19 mouse cellular contexts compared by ENCODE assay signal in the genomic region with DNA sequence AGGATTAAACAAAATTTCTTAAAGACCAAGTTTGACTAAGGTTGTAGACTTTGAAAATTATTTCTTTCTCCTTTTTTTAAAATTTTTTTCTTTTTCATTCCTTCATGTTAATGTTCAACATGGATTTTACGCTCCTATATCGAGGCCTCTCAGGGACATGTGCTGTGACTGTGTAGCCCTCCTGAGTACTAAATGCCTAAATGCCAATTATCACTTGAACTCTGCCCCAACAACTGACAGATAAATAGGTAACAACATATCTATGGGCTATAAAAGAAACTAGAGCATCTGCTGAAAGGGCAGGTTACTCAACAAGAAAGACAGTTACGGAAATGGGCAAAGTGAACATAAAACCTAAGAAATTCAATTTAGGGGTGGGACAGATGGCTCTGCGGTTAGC.
"Had no signal": no experiment of that assay in that cellular context is flagged by ENCODE, and none has a peak within 500 bp of the region (broad histone marks: within the 10 kb centered on the region; RNA-seq: fewer than 3 reads in every experiment).

No protein-coding gene starts in this region.

- H3K9me3 ChIP-seq: midbrain, embryonic 10.5 days; midbrain, embryonic 12.5 days; neural tube, embryonic 13.5 days; neural tube, embryonic 15.5 days; stomach, embryonic 15.5 days had no signal

- H3K4me2 ChIP-seq: lung, embryonic 14.5 days; midbrain, embryonic 12.5 days; neural tube, embryonic 13.5 days; neural tube, embryonic 15.5 days; stomach, embryonic 15.5 days had no signal

- H3K36me3 ChIP-seq: midbrain, embryonic 10.5 days; midbrain, embryonic 12.5 days; neural tube, embryonic 13.5 days; neural tube, embryonic 15.5 days; stomach, embryonic 15.5 days had no signal

- H3K27me3 ChIP-seq: midbrain, embryonic 12.5 days; neural tube, embryonic 13.5 days; neural tube, embryonic 15.5 days; stomach, embryonic 15.5 days had no signal

- H3K4me1 ChIP-seq: neural tube, embryonic 13.5 days; neural tube, embryonic 15.5 days; stomach, embryonic 15.5 days had no signal

- H3K9ac ChIP-seq: lung, embryonic 14.5 days; midbrain, embryonic 12.5 days; neural tube, embryonic 13.5 days; neural tube, embryonic 15.5 days; stomach, embryonic 15.5 days had no signal

- H3K27ac ChIP-seq: midbrain, embryonic 10.5 days; midbrain, embryonic 12.5 days; neural tube, embryonic 13.5 days; neural tube, embryonic 15.5 days; stomach, embryonic 15.5 days; stomach, postnatal 0 days had no signal

- ATAC-seq: midbrain, embryonic 16.5 days had no signal

- H3K4me3 ChIP-seq: midbrain, embryonic 10.5 days; midbrain, embryonic 12.5 days; myocyte; neural tube, embryonic 13.5 days; neural tube, embryonic 15.5 days; stomach, embryonic 15.5 days had no signal

- DNase-seq: lung, adult 18-20 months; lung, embryonic 14.5 days; lung, postnatal 4 days; midbrain, embryonic 14.5 days; retina, postnatal 1 day; right cerebral cortex, adult 18-20 months; right cerebral cortex, postnatal 25 days; right cerebral cortex, postnatal 4 days; thymus, adult 2 months; thymus, postnatal 25 days; thymus, postnatal 4 days had no signal
